Comparison of ENCODE assay signal across 1 mouse cellular context in the genomic region with DNA sequence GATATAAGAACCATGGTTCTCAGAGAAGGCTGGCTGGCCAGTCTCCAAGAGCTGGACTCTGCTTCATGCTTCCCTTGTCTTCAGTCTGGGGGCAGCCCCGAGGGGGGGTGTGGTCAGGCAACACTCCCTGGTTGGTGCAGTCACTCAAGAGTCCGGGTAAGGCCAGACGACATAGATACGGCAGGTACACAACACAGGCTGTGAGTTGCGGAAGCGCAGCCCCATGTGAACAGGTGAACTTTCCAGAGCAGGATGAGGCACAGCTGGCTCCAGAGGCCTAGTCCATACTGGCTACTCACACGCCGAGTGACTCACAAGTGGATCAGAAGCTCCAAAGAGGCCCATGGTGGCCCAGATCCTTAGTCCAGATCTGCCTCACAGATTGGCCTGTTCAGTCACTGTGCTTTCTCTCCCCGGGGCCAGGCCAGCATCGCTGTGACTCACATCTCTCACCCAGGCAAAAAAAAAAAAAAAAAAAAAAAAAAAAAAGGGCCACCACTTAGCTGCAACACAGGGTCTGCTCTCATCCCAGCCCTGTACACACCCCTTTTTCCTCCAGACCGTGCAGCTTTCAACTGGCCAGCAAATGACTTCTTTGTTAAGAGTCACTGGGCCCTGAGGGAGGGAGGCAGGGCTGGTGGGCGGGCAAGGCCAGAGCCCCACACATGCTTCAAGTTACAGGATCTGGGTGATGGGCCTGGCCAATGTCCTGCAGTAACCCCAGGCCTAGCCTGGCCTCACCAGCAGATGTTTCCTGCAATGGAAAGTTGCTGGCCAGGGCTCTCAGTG.
TF ChIP-seq lines count a peak whose summit lies in the region.

No protein-coding gene starts in this region.

TF ChIP-seq in CH12.LX, 34 proteins besides CTCF, POLR2A, EP300 and RAD21 (continued from another document):
- TF ChIP-seq MAZ (IDR thresholded peaks at IDR 0.05; ENCODE audit: low read depth, low read length) (no peak), TBP (conservative IDR thresholded peaks at IDR 0.05; ENCODE audit: low read depth, low read length) (no peak), SMC3 (IDR thresholded peaks at IDR 0.05; ENCODE audit: low read depth, low read length) (no peak)
